Mouse (Mus musculus) limb, embryonic 14.5 days (tissue): Measurements from ENCODE around the gene Ncf1. TPM values are rescaled to one million over a fixed set of nuclear protein-coding genes. Genes with fewer than 3 reads are reported as not detected.

Experiments
- ATAC-seq: fragments of 200-750 bp; cut with Nextera tagmentation; 2 replicates; pipeline ENCODE4 v1.8.0; 2017; ENCODE audit warnings: low read depth, moderate number of reproducible peaks, moderate TSS enrichment; ENCODE audit not compliant: low FRiP score
- DNase-seq: peaks from one replicate; pipeline ENCODE4 v3.0.0-alpha.2; 2015; ENCODE audit warnings: low spot score
- H3K27ac ChIP-seq: fragments of 300-500 bp; sonication (generic); replicated peaks from 2 replicates; pipeline ENCODE4 v1.5.1; 2014; ENCODE audit warnings: low read depth, mild to moderate bottlenecking, low read length, moderate library complexity, mixed read lengths
- H3K27me3 ChIP-seq: fragments of 300-500 bp; sonication (generic); 2 replicates; pipeline ENCODE4 v1.6.1; 2014; ENCODE audit warnings: low read length, mixed read lengths; ENCODE audit not compliant: control insufficient read depth, insufficient read depth
- H3K36me3 ChIP-seq: fragments of 300-500 bp; sonication (generic); 2 replicates; pipeline ENCODE4 v1.6.1; 2014; ENCODE audit warnings: mild to moderate bottlenecking, low read length, moderate library complexity, mixed read lengths; ENCODE audit not compliant: control insufficient read depth, insufficient read depth
- H3K4me1 ChIP-seq: fragments of 300-500 bp; sonication (generic); 2 replicates; pipeline ENCODE4 v1.6.1; 2014; ENCODE audit warnings: antibody characterized with exemption, low read length, mixed read lengths; ENCODE audit not compliant: control insufficient read depth, insufficient read depth
- H3K4me2 ChIP-seq: fragments of 300-500 bp; sonication (generic); replicated peaks from 2 replicates; pipeline ENCODE4 v1.6.1; 2014; ENCODE audit warnings: low read depth, mild to moderate bottlenecking, low read length, moderate library complexity; ENCODE audit not compliant: severe bottlenecking
- H3K4me3 ChIP-seq: fragments of 300-500 bp; sonication (generic); replicated peaks from 2 replicates; pipeline ENCODE4 v1.5.1; 2014; ENCODE audit warnings: low read length
- H3K9ac ChIP-seq: fragments of 300-500 bp; sonication (generic); 2 replicates; pipeline ENCODE4 v1.6.1; 2014; ENCODE audit warnings: mild to moderate bottlenecking, low read depth, low read length, moderate library complexity; ENCODE audit not compliant: severe bottlenecking
- H3K9me3 ChIP-seq: fragments of 300-500 bp; sonication (generic); 2 replicates; pipeline ENCODE4 v1.6.1; 2016; ENCODE audit warnings: low read length; ENCODE audit not compliant: control insufficient read depth
- POLR2A ChIP-seq: fragments of 200-500 bp; IDR thresholded peaks from 2 replicates; pipeline ENCODE4 v1.8.0; 2012; ENCODE audit warnings: inconsistent platforms, mild to moderate bottlenecking, moderate library complexity, borderline replicate concordance; ENCODE audit not compliant: insufficient read depth, insufficient read length; ENCODE audit errors: extremely low read depth
- WGBS: fragments of 180-500 bp; shearing (Covaris S2); extraction: QIAGEN DNeasy Blood & Tissue Kit; methylation state at CpG from one replicate; pipeline ENCODE4 v1.1.7; 2014; 5-methylcytosine and 5-hydroxymethylcytosine counted together
- polyA plus RNA-seq, 2 experiments: library from polyadenylated mRNA; depleted of rRNA in 1 of 2; stranded (reverse) in 1 of 2; unstranded in 1 of 2; fragments of >200 nt; fragmentation: Nextera tagmentation in 1 of 2; extraction: Ambion mirVana in 1 of 2; gene quantifications; 2 replicates each; pipeline versions ENCODE4 v1.2.1 to v1.2.3; 2012 to 2014

Gene Ncf1
- polyA plus RNA-seq, 2 experiments, result 8.3 to 8.4 TPM

DNA sequence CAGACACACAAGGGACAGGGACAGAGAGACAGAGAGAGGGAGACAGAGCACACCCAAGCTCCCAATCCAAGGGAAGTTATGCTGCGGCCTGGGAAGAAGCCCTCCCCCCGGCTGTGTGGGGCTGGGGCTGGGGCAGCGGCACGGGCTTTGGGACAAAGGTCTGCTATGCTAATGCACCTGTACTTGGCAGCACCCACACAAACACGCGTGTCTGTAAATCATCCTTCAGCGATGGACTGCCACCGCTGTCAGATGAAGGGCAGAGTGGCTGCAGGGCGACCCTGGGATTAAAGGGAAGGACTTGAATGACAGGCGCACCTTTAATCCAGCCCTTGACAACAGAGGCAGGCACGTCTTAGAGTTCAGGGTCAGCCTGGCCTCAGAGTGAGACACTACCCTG is 42.0 kb upstream of the Ncf1 start:
- Histone ChIP-seq H3K4me2 (no peak overlapping the region), H3K9me3 (no peaks in the 10 kb centered on the region), H3K4me3 (no peak overlapping the region), H3K9ac (no peak overlapping the region), H3K27ac (no peak overlapping the region), H3K27me3 (no peaks in the 10 kb centered on the region), H3K36me3 (peaks cover 95% of the 10 kb centered on the region), H3K4me1 (no peaks in the 10 kb centered on the region)
- TF ChIP-seq POLR2A, result no peak
- ATAC-seq (no peak), DNase-seq (no peak)
- WGBS, result 90% methylated on average over 11 of the region's 11 CpGs

GRCm38 (mm10) chr5:134270566-134270965 is 41.1 kb upstream of the Ncf1 start:
- Histone ChIP-seq H3K9ac (no peak overlapping the region), H3K4me3 (no peak overlapping the region), H3K27ac (peak overlapping the region; percentile 48; the same call in 1 of the 2 replicates), H3K4me1 (no peaks in the 10 kb centered on the region), H3K4me2 (no peak overlapping the region), H3K9me3 (no peaks in the 10 kb centered on the region), H3K27me3 (no peaks in the 10 kb centered on the region), H3K36me3 (peaks cover 97% of the 10 kb centered on the region)
- WGBS, result 84% methylated on average over 4 of the region's 4 CpGs
- no peak for ATAC-seq
- no peak for TF ChIP-seq POLR2A
- no peak for DNase-seq

DNA sequence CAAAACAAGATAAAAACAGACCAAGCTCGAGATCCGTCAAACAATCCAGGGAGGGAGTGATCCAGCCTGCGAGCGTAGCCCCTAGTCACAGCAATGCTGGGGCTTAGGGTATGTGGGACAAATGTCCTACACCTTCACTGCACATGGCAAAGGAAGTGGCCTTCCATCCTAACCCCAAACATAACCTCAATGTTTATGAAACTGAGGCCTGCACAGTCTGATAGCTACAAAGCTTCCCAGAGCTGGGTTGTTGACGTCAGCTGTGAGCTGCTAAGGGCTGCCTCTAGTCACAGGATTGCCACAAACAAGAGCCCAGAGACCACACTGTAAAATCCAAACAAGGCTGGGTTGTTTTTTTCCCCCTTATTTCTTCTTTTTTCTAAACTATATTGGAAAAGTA is 40.3 kb upstream of the Ncf1 start:
- 83% methylated on average over 5 of the region's 5 CpGs for WGBS
- no peaks in the 10 kb centered on the region for H3K27me3 ChIP-seq
- no peak overlapping the region for H3K4me3 ChIP-seq
- ATAC-seq (no peak), DNase-seq (no peak)
- H3K4me1 ChIP-seq, result no peaks in the 10 kb centered on the region
- no peak overlapping the region for H3K4me2 ChIP-seq
- H3K9me3 ChIP-seq, result no peaks in the 10 kb centered on the region
- TF ChIP-seq POLR2A, result no peak
- H3K27ac ChIP-seq, result no peak overlapping the region
- H3K36me3 ChIP-seq, result peaks cover 97% of the 10 kb centered on the region
- H3K9ac ChIP-seq, result no peak overlapping the region

DNA sequence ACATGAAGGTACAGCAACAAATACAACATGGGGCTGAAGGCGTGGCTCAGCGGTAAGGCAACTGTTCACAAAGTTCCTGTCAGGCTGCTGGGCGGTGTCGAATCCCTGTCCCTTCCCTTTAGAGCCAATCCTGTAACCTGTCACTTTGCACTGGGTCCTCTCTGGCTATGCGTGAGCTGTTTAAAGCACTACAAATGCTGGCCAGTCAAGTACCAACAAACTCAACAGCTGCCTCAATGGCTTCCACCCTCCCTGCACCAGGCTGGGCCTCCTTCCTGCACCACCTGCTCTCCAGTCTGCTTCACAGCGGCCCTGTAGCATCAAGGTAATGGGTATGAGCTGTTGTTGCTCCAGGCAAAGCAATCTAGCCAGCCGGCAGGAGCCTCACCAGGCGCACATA is 39.3 kb upstream of the Ncf1 start:
- Histone ChIP-seq H3K9ac (no peak overlapping the region), H3K4me3 (no peak overlapping the region), H3K36me3 (peaks cover 98% of the 10 kb centered on the region), H3K9me3 (no peaks in the 10 kb centered on the region), H3K4me1 (no peaks in the 10 kb centered on the region), H3K27ac (no peak overlapping the region), H3K4me2 (no peak overlapping the region), H3K27me3 (no peaks in the 10 kb centered on the region)
- 95% methylated on average over 8 of the region's 8 CpGs for WGBS
- DNase-seq (no peak), ATAC-seq (no peak)
- TF ChIP-seq POLR2A, result no peak

- Histone ChIP-seq H3K36me3 (peaks cover 98% of the 10 kb centered on the region), H3K27ac (no peak overlapping the region), H3K27me3 (no peaks in the 10 kb centered on the region), H3K4me1 (no peaks in the 10 kb centered on the region), H3K9ac (no peak overlapping the region), H3K4me2 (no peak overlapping the region), H3K9me3 (no peaks in the 10 kb centered on the region), H3K4me3 (no peak overlapping the region)
- TF ChIP-seq POLR2A, result no peak
- 89% methylated on average over 18 of the region's 18 CpGs for WGBS
- no peak for DNase-seq
- ATAC-seq, result no peak
These were observed 37.0 kb upstream of the Ncf1 start for GRCm38 (mm10) chr5:134266404-134266803.

- no peak overlapping the region for H3K27ac ChIP-seq
- no peak for TF ChIP-seq POLR2A
- H3K27me3 ChIP-seq, result no peaks in the 10 kb centered on the region
- ATAC-seq (no peak), DNase-seq (no peak)
- 81% methylated on average over 2 of the region's 2 CpGs for WGBS
- peaks cover 98% of the 10 kb centered on the region for H3K36me3 ChIP-seq
- no peak overlapping the region for H3K4me2 ChIP-seq
- H3K9ac ChIP-seq, result no peak overlapping the region
- no peaks in the 10 kb centered on the region for H3K4me1 ChIP-seq
- no peaks in the 10 kb centered on the region for H3K9me3 ChIP-seq
- no peak overlapping the region for H3K4me3 ChIP-seq
These were observed 36.5 kb upstream of the Ncf1 start for GRCm38 (mm10) chr5:134265890-134266289.
